Mouse (Mus musculus) liver, postnatal 0 days (tissue): ENCODE data around the gene Ifit2.

Experiments used
- CTCF ChIP-seq: sonication (generic); IDR thresholded peaks from 2 replicates; pipeline ENCODE4 v1.5.1; 2016; ENCODE audit warnings: antibody characterized with exemption, low read depth
- EP300 ChIP-seq: IDR thresholded peaks from 2 replicates; pipeline ENCODE4 v1.6.1; 2016; ENCODE audit warnings: antibody characterized with exemption, low read depth, mild to moderate bottlenecking

DNA sequence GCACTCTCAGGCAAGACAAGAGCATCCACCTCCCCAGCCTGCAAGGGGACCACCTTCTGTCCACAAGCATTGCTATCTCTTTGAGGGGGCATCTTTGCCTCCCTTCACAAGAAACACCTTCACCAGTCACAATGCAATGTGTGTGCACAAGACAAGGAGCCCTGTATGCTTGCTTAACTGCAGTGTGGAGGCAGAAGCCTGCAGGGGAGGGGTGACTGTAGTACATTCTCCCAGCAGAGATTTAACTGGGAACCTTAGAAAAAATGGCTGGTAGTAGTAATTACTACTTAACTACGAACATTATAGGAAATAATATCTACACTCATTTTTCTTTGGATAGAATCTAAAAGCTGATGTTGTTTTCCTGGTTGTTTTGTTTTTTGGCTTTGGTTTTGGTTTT, 28.5 kb upstream of the Ifit2 start:
- TF ChIP-seq CTCF (no peak), EP300 (no peak)
